Mouse (Mus musculus): ENCODE results near the gene Mrpl12. TPM values are rescaled to one million over a fixed set of nuclear protein-coding genes. Genes with fewer than 3 reads are reported as not detected.
A peak's percentile ranks its signal among the peaks of the same experiment; 100 is the strongest.

The Mrpl12 gene
- polyA plus RNA-seq, 1 experiment from 2014 or later, result 142 TPM

GRCm38 (mm10) chr11:120489054-120489761 lies 4.8 kb downstream of the Mrpl12 start:
- Histone ChIP-seq H3K36me3 (ENCODE audit: control insufficient read depth, insufficient read depth, low read length) (peaks cover 7% of the 10 kb centered on the region), H3K4me3 (ENCODE audit: low read depth, low read length) (0 out of 2 replicates have a peak overlapping the region, but pooled peaks have one; percentile 9), H3K4me2 (ENCODE audit: low read depth) (no peak overlapping the region), H3K9ac (ENCODE audit: low read length) (no peak overlapping the region), H3K27me3 (ENCODE audit: control insufficient read depth, insufficient read depth, low read length) (no peaks in the 10 kb centered on the region), H3K27ac (ENCODE audit: low read depth, low read length) (no peak overlapping the region), H3K4me1 (ENCODE audit: control insufficient read depth, insufficient read depth, low read length) (peaks cover 21% of the 10 kb centered on the region), H3K9me3 (ENCODE audit: control insufficient read depth, low read length) (no peaks in the 10 kb centered on the region)
- ATAC-seq (ENCODE audit: insufficient read depth, low FRiP score, low TSS enrichment), result peak; percentile 7; the same call in 1 of the 2 replicates
- WGBS, result 62% methylated on average over 4 of the region's 4 CpGs
- DNase-seq (ENCODE audit: low spot score), result peak; percentile 54

GRCm38 (mm10) chr11:120490291-120491046 lies 6.1 kb downstream of the Mrpl12 start:
- H3K36me3 ChIP-seq (ENCODE audit: control insufficient read depth, insufficient read depth, low read length), result peaks cover 15% of the 10 kb centered on the region
- H3K4me1 ChIP-seq (ENCODE audit: control insufficient read depth, insufficient read depth, low read length), result peaks cover 19% of the 10 kb centered on the region
- ATAC-seq (ENCODE audit: insufficient read depth, low FRiP score, low TSS enrichment) (no peak), DNase-seq (ENCODE audit: low spot score) (no peak)
- H3K27me3 ChIP-seq (ENCODE audit: control insufficient read depth, insufficient read depth, low read length), result no peaks in the 10 kb centered on the region
- H3K27ac ChIP-seq (ENCODE audit: low read depth, low read length), result no peak overlapping the region
- WGBS, result 43% methylated on average over 4 of the region's 4 CpGs
- no peak overlapping the region for H3K4me3 ChIP-seq (ENCODE audit: low read depth, low read length)
- H3K4me2 ChIP-seq (ENCODE audit: low read depth), result peak overlapping the region; percentile 97; the same call in 1 of the 2 replicates
- H3K9me3 ChIP-seq (ENCODE audit: control insufficient read depth, low read length), result no peaks in the 10 kb centered on the region
- H3K9ac ChIP-seq (ENCODE audit: low read length), result no peak overlapping the region

- Histone ChIP-seq H3K9ac (ENCODE audit: low read length) (peak within 1 kb of the TSS; percentile 81), H3K27me3 (ENCODE audit: control insufficient read depth, insufficient read depth, low read length) (no peaks in the 10 kb centered on the region), H3K4me2 (ENCODE audit: low read depth) (peak within 1 kb of the TSS; percentile 97), H3K9me3 (ENCODE audit: control insufficient read depth, low read length) (no peaks in the 10 kb centered on the region), H3K4me1 (ENCODE audit: control insufficient read depth, insufficient read depth, low read length) (peaks cover 15% of the 10 kb centered on the region), H3K36me3 (ENCODE audit: control insufficient read depth, insufficient read depth, low read length) (peaks cover 17% of the 10 kb centered on the region), H3K27ac (ENCODE audit: low read depth, low read length) (peak within 1 kb of the TSS; percentile 67), H3K4me3 (ENCODE audit: low read depth, low read length) (peak within 1 kb of the TSS; percentile 88)
- peak; percentile 78 for ATAC-seq (ENCODE audit: insufficient read depth, low FRiP score, low TSS enrichment)
- WGBS, result under 1% methylated on average over 35 of the region's 35 CpGs
- DNase-seq (ENCODE audit: low spot score), result peak; percentile 92
Measured at GRCm38 (mm10) chr11:120491317-120492023, 7.1 kb downstream of the Mrpl12 start, which contains the start of gene Slc25a10. Slc25a10 (plus strand) TSS chr11:120491840.

- peaks cover 15% of the 10 kb centered on the region for H3K36me3 ChIP-seq (ENCODE audit: control insufficient read depth, insufficient read depth, low read length)
- ATAC-seq (ENCODE audit: insufficient read depth, low FRiP score, low TSS enrichment), result peak; percentile 45
Measured at GRCm38 (mm10) chr11:120492024-120492877, 7.8 kb downstream of the Mrpl12 start.

GRCm38 (mm10) chr11:120492878-120493203 lies 8.4 kb downstream of the Mrpl12 start:
- H3K4me2 ChIP-seq (ENCODE audit: low read depth), result peak overlapping the region; percentile 97
- no peaks in the 10 kb centered on the region for H3K9me3 ChIP-seq (ENCODE audit: control insufficient read depth, low read length)
- no peak overlapping the region; the same call in 1 of the 2 replicates for H3K27ac ChIP-seq (ENCODE audit: low read depth, low read length)
- peaks cover 15% of the 10 kb centered on the region for H3K4me1 ChIP-seq (ENCODE audit: control insufficient read depth, insufficient read depth, low read length)
- peak overlapping the region; percentile 39; the same call in 1 of the 2 replicates for H3K9ac ChIP-seq (ENCODE audit: low read length)
- no peaks in the 10 kb centered on the region for H3K27me3 ChIP-seq (ENCODE audit: control insufficient read depth, insufficient read depth, low read length)
- peaks cover 14% of the 10 kb centered on the region for H3K36me3 ChIP-seq (ENCODE audit: control insufficient read depth, insufficient read depth, low read length)
- 27% methylated on average over 3 of the region's 3 CpGs for WGBS
- peak overlapping the region; percentile 88 for H3K4me3 ChIP-seq (ENCODE audit: low read depth, low read length)
- ATAC-seq (ENCODE audit: insufficient read depth, low FRiP score, low TSS enrichment) (no peak), DNase-seq (ENCODE audit: low spot score) (no peak)

More at GRCm38 (mm10) chr11:120492024-120492877, 7.8 kb downstream of the Mrpl12 start:
- H3K27ac ChIP-seq (ENCODE audit: low read depth, low read length), result peak overlapping the region; percentile 67
- peak overlapping the region; percentile 88 for H3K4me3 ChIP-seq (ENCODE audit: low read depth, low read length)
- DNase-seq (ENCODE audit: low spot score), result peak; percentile 49
- H3K4me1 ChIP-seq (ENCODE audit: control insufficient read depth, insufficient read depth, low read length), result peaks cover 15% of the 10 kb centered on the region
- H3K9me3 ChIP-seq (ENCODE audit: control insufficient read depth, low read length), result no peaks in the 10 kb centered on the region
- peak overlapping the region; percentile 97 for H3K4me2 ChIP-seq (ENCODE audit: low read depth)
- no peaks in the 10 kb centered on the region for H3K27me3 ChIP-seq (ENCODE audit: control insufficient read depth, insufficient read depth, low read length)
- 0% methylated on average over 43 of the region's 48 CpGs for WGBS
- peak overlapping the region; percentile 81 for H3K9ac ChIP-seq (ENCODE audit: low read length)

GRCm38 (mm10) chr11:120493351-120493750 lies 8.9 kb downstream of the Mrpl12 start:
- Histone ChIP-seq H3K4me1 (ENCODE audit: control insufficient read depth, insufficient read depth, low read length) (peaks cover 15% of the 10 kb centered on the region), H3K9ac (ENCODE audit: low read length) (peak overlapping the region; percentile 39; the same call in 1 of the 2 replicates), H3K4me3 (ENCODE audit: low read depth, low read length) (0 out of 2 replicates have a peak overlapping the region, but pooled peaks have one; percentile 88), H3K27me3 (ENCODE audit: control insufficient read depth, insufficient read depth, low read length) (no peaks in the 10 kb centered on the region), H3K4me2 (ENCODE audit: low read depth) (peak overlapping the region; percentile 97), H3K9me3 (ENCODE audit: control insufficient read depth, low read length) (no peaks in the 10 kb centered on the region), H3K27ac (ENCODE audit: low read depth, low read length) (no peak overlapping the region), H3K36me3 (ENCODE audit: control insufficient read depth, insufficient read depth, low read length) (peaks cover 18% of the 10 kb centered on the region)
- no peak for DNase-seq (ENCODE audit: low spot score)
- no peak for ATAC-seq (ENCODE audit: insufficient read depth, low FRiP score, low TSS enrichment)
- whole genome bisulfite sequencing, result 62% methylated on average over 3 of the region's 3 CpGs

GRCm38 (mm10) chr11:120493911-120494310 lies 9.5 kb downstream of the Mrpl12 start:
- Histone ChIP-seq H3K9me3 (ENCODE audit: control insufficient read depth, low read length) (no peaks in the 10 kb centered on the region), H3K36me3 (ENCODE audit: control insufficient read depth, insufficient read depth, low read length) (peaks cover 20% of the 10 kb centered on the region), H3K4me2 (ENCODE audit: low read depth) (no peak overlapping the region), H3K4me3 (ENCODE audit: low read depth, low read length) (no peak overlapping the region), H3K9ac (ENCODE audit: low read length) (no peak overlapping the region), H3K27me3 (ENCODE audit: control insufficient read depth, insufficient read depth, low read length) (no peaks in the 10 kb centered on the region), H3K27ac (ENCODE audit: low read depth, low read length) (no peak overlapping the region), H3K4me1 (ENCODE audit: control insufficient read depth, insufficient read depth, low read length) (peaks cover 15% of the 10 kb centered on the region)
- DNase-seq (ENCODE audit: low spot score) (no peak), ATAC-seq (ENCODE audit: insufficient read depth, low FRiP score, low TSS enrichment) (no peak)
- 92% methylated on average over 3 of the region's 3 CpGs for WGBS

GRCm38 (mm10) chr11:120497436-120497835 lies 13.0 kb downstream of the Mrpl12 start:
- WGBS, result 94% methylated on average over 3 of the region's 3 CpGs
- no peak overlapping the region for H3K4me2 ChIP-seq (ENCODE audit: low read depth)
- H3K9ac ChIP-seq (ENCODE audit: low read length), result no peak overlapping the region
- H3K4me1 ChIP-seq (ENCODE audit: control insufficient read depth, insufficient read depth, low read length), result 0 out of 2 replicates have a peak, but pooled peaks cover 3% of the 10 kb centered on the region
- H3K36me3 ChIP-seq (ENCODE audit: control insufficient read depth, insufficient read depth, low read length), result peaks cover 20% of the 10 kb centered on the region
- H3K27ac ChIP-seq (ENCODE audit: low read depth, low read length), result no peak overlapping the region
- H3K27me3 ChIP-seq (ENCODE audit: control insufficient read depth, insufficient read depth, low read length), result no peaks in the 10 kb centered on the region
- H3K4me3 ChIP-seq (ENCODE audit: low read depth, low read length), result no peak overlapping the region
- H3K9me3 ChIP-seq (ENCODE audit: control insufficient read depth, low read length), result no peaks in the 10 kb centered on the region
- no peak for DNase-seq (ENCODE audit: low spot score)
- no peak for ATAC-seq (ENCODE audit: insufficient read depth, low FRiP score, low TSS enrichment)

Measured in neural tube, embryonic 11.5 days (tissue).